Mouse (Mus musculus): ENCODE measurements around the gene Sh3gl3. TPM values are rescaled to one million over a fixed set of nuclear protein-coding genes. Genes with fewer than 3 reads are reported as not detected.

The Sh3gl3 gene
- total RNA-seq, 1 experiment from 2014 or later, result not detected

GRCm38 (mm10) chr7:82338532-82338931 lies 164.9 kb downstream of the Sh3gl3 start:
- ATAC-seq (replicated peaks; ENCODE audit: insufficient number of reproducible peaks, low FRiP score, low TSS enrichment, poor library complexity, severe bottlenecking), result no peak

- ATAC-seq (replicated peaks; ENCODE audit: insufficient number of reproducible peaks, low FRiP score, low TSS enrichment, poor library complexity, severe bottlenecking), result no peak
These were observed 165.6 kb downstream of the Sh3gl3 start for GRCm38 (mm10) chr7:82339214-82339613.

GRCm38 (mm10) chr7:82341476-82341875 lies 167.8 kb downstream of the Sh3gl3 start:
- ATAC-seq (replicated peaks; ENCODE audit: insufficient number of reproducible peaks, low FRiP score, low TSS enrichment, poor library complexity, severe bottlenecking), result no peak

- no peak for ATAC-seq (replicated peaks; ENCODE audit: insufficient number of reproducible peaks, low FRiP score, low TSS enrichment, poor library complexity, severe bottlenecking)
These were observed 173.1 kb downstream of the Sh3gl3 start for GRCm38 (mm10) chr7:82346706-82347105.

GRCm38 (mm10) chr7:82349796-82350195 lies 176.2 kb downstream of the Sh3gl3 start:
- no peak for ATAC-seq (replicated peaks; ENCODE audit: insufficient number of reproducible peaks, low FRiP score, low TSS enrichment, poor library complexity, severe bottlenecking)

- no peak for ATAC-seq (replicated peaks; ENCODE audit: insufficient number of reproducible peaks, low FRiP score, low TSS enrichment, poor library complexity, severe bottlenecking)
These were observed 176.8 kb downstream of the Sh3gl3 start for GRCm38 (mm10) chr7:82350421-82350820.

Other genes starting within 250 kb of the Sh3gl3 start
- gene Hdgfl3, start 239.4 kb upstream of the Sh3gl3 start, total RNA-seq (2017), result 2.1 to 2.8 TPM (median 2.6 TPM) in 3 replicates
- not detected in 3 replicates for gene Bnc1, start 181.5 kb upstream of the Sh3gl3 start, total RNA-seq (2017)
- not detected in 3 replicates for gene Adamtsl3, start 161.9 kb downstream of the Sh3gl3 start, total RNA-seq (2017)

All from monocyte, adult 5-6 weeks (primary cell).